Mouse (Mus musculus): ENCODE results near the gene Cacna1b. TPM values are rescaled to one million over a fixed set of nuclear protein-coding genes. Genes with fewer than 3 reads are reported as not detected.

The Cacna1b gene
- polyA plus RNA-seq, 1 experiment from 2014 or later = 2.4 TPM

DNA sequence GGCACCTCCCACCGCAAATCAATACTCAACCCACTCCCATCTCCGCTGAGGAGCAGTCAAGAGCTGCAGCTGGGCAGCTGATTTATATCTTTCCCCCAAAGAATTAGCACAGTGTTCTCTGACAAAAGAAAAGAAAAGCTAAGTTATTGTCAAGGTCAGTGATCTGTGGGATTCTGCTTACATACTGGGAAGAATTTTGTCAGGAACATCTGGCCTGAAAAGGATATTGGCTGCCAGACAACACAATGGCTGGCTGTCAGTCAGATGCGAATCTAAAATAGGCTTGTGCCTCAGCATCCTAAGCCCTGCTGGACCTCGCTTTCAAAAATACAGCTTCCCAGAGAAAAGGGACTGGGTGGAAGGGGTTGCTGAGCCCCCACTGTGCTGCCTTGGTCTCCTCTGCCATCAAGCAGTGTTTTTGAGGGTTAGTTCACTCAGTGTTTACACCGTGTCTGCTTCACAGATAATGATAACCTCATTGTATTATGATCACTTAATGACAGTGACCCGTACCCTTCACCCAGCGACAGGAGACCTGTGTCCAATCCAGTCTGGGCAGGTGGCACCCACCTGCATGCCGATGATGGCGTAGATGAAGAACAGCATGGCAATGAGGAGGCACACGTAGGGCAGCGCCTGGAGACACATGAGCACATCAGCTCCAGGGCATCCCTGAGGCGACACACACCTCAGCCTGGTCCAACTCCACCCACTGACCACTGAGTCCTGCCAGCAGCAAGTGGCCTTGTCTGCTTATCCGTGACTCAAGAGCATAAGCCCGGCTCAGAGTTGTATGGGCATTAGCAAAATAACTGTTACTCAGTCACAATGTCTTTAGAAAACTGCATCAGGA, 124.6 kb downstream of the Cacna1b start:
- no peak for ATAC-seq (ENCODE audit: insufficient number of reproducible peaks, insufficient read depth, low FRiP score, low TSS enrichment, low read depth)
- Histone ChIP-seq H3K36me3 (no peaks in the 10 kb centered on the region), H3K27ac (no peak overlapping the region), H3K4me1 (peaks cover 17% of the 10 kb centered on the region), H3K4me2 (no peak overlapping the region), H3K9ac (no peak overlapping the region), H3K9me3 (no peaks in the 10 kb centered on the region), H3K27me3 (no peaks in the 10 kb centered on the region), H3K4me3 (no peak overlapping the region)
- 66% methylated on average over 14 of the region's 14 CpGs for WGBS

DNA sequence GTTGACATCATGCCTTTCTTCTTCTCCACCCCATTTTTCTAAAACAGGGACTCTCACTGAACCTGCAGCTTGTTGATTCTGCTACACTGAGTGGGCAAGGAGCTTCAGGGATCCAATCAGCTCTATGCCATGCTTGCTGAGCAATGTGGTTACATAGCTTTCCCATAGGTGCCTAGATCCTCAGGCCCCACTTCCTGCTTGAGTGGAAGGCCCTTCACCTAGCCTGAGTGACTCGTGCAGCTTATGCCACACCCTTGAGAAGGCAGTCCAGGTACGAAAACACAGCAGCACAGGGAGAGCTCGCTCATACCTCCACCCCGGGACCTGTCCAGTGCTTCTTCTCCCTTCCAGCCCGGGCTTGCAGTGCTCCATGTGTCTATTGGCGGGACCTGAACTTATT, 129.3 kb downstream of the Cacna1b start:
- Histone ChIP-seq H3K9ac (no peak overlapping the region), H3K27me3 (no peaks in the 10 kb centered on the region), H3K4me3 (no peak overlapping the region), H3K4me1 (peaks cover 13% of the 10 kb centered on the region), H3K27ac (no peak overlapping the region), H3K9me3 (no peaks in the 10 kb centered on the region), H3K36me3 (no peaks in the 10 kb centered on the region), H3K4me2 (no peak overlapping the region)
- no peak for ATAC-seq (ENCODE audit: insufficient number of reproducible peaks, insufficient read depth, low FRiP score, low TSS enrichment, low read depth)
- 86% methylated on average over 6 of the region's 6 CpGs for WGBS

DNA sequence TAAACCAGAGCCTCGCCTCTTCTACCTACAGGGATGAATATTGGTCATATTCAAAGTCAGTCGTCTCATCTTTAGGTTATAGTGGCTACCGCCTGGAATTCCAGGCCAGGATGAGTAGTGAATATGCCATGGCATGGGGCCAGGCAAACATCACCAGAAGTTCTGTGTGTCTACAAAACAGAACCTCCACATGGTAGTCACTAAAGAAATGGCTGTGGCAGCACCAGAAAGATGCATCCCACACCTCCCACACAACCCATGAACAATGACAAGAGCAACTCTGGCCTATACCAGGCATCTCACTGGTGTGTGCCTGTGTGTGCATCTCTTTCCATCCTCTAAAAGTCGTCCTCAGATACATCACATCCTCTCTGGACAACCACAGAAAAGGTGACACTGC, 145.8 kb downstream of the Cacna1b start:
- Histone ChIP-seq H3K27ac (no peak overlapping the region), H3K4me1 (no peaks in the 10 kb centered on the region), H3K4me3 (no peak overlapping the region), H3K9ac (no peak overlapping the region), H3K4me2 (no peak overlapping the region), H3K9me3 (no peaks in the 10 kb centered on the region), H3K36me3 (no peaks in the 10 kb centered on the region), H3K27me3 (no peaks in the 10 kb centered on the region)
- WGBS = 81% methylated on average over 4 of the region's 4 CpGs
- ATAC-seq (ENCODE audit: insufficient number of reproducible peaks, insufficient read depth, low FRiP score, low TSS enrichment, low read depth) = no peak

DNA sequence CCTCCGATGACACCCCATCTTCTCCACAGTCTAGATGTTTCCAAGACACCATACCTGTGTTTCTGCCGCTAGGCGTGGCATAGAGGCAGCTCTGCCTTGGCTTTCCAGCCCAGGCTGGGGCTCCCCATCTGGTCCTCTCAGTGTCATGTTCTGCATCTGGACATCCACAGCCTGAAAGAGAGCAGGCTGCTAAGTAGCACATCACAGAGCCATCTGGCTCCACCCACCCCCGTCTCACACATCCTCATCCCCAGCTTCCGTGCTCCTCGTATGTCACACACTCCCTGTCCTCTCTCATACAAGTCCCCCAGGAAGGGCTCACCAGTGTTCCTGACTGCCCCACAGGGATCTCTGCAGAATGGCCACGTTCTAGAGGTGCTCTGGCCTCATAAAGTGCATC, 153.2 kb downstream of the Cacna1b start:
- Histone ChIP-seq H3K9me3 (no peaks in the 10 kb centered on the region), H3K27me3 (peaks cover 15% of the 10 kb centered on the region), H3K4me2 (no peak overlapping the region), H3K4me1 (no peaks in the 10 kb centered on the region), H3K9ac (no peak overlapping the region), H3K27ac (no peak overlapping the region), H3K4me3 (no peak overlapping the region), H3K36me3 (no peaks in the 10 kb centered on the region)
- ATAC-seq (ENCODE audit: insufficient number of reproducible peaks, insufficient read depth, low FRiP score, low TSS enrichment, low read depth) = no peak
- WGBS = 75% methylated on average over 7 of the region's 7 CpGs

DNA sequence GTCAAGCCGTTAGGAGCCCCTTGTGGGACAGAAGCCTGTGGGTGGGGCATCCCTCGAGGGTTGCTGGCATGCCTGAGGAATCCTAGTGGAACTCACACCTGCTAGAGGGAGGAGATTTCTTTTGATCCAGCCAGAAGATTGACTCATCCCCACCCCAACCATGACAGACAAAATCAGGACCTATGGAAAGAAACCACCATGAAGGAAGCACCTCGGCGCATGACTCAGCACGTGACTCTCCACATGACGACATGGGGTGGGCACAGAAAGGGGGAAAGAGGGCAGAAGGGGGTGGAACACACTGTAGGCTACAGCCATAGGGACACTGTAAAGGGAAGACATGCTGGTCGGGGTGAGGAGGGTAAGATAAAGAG, 154.2 kb downstream of the Cacna1b start:
- WGBS = 36% methylated on average over 7 of the region's 7 CpGs
- Histone ChIP-seq H3K9me3 (no peaks in the 10 kb centered on the region), H3K9ac (no peak overlapping the region), H3K36me3 (no peaks in the 10 kb centered on the region), H3K4me1 (no peaks in the 10 kb centered on the region), H3K27ac (peak overlapping the region; percentile 39; the same call in 1 of the 2 replicates), H3K27me3 (peaks cover 15% of the 10 kb centered on the region), H3K4me2 (peak overlapping the region; percentile 31), H3K4me3 (no peak overlapping the region)
- peak; percentile 53; the same call in 1 of the 2 replicates for ATAC-seq (ENCODE audit: insufficient number of reproducible peaks, insufficient read depth, low FRiP score, low TSS enrichment, low read depth)

DNA sequence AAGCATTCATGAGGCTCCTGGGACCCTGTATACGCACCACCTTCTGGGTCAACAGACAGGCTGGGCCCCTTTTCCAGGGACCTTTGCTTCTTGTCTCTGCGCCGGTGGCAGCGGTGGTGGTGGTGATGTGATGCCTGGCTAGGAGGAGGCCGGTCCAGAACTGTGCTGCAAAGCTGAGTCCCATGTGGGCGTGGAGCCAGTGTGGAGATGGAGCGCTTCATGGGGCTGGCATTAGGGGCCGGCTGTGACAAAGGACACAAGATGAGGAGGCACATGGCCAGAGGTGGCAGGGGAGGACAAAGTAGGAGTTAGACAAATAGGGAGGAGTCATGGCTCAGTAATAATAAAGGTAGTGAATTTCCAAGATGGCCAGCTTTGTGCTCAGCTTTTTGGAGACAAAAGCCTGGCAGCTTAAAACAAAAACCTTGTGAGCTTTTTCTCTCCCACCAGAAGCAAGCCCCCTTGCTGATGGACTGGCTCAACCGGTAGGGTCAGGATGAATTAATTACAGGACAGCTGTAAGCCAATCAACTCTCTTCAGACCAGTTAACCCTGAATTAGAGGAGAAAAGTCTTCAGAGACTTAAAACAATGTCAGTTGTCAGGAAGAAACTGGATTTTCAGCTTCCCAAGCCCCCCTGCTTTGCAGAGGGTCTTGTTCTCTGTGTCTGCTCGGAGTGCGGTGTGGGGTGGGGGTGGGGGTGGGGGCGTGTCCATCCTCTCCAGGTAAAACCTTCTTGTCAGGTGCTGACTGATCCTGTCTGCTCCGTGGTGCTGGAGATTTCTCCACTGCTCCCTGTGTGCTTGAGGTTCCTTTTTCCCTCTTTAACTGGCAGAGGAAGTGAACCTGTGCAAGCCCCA, 154.8 kb downstream of the Cacna1b start:
- Histone ChIP-seq H3K4me1 (no peaks in the 10 kb centered on the region), H3K4me2 (peak overlapping the region; percentile 48), H3K36me3 (no peaks in the 10 kb centered on the region), H3K9ac (0 out of 2 replicates have a peak overlapping the region, but pooled peaks have one; percentile 47), H3K4me3 (peak overlapping the region; percentile 21), H3K27ac (peak overlapping the region; percentile 44), H3K9me3 (no peaks in the 10 kb centered on the region), H3K27me3 (peaks cover 15% of the 10 kb centered on the region)
- ATAC-seq (ENCODE audit: insufficient number of reproducible peaks, insufficient read depth, low FRiP score, low TSS enrichment, low read depth) = peak; percentile 48
- WGBS = 15% methylated on average over 13 of the region's 13 CpGs

DNA sequence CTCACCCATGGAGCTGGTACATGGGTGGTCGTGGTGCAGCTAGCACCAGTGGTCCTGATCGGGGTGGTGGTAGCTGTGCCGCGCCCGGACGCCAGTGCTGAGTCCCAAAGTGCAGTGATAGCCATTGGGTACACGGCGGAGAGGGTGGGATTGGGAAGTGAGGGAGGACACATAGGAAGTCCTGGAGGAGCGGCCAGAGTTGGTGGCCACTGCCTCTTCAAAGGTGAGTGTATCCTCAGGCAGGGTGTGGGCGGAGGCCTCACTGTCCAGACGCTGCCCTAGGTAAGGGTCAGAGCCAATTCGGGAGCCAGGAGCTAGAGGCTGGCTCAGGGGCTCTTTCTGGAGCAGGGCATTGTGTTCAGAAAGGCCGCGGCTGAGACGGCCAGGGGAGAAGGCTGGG, 156.4 kb downstream of the Cacna1b start:
- Histone ChIP-seq H3K4me1 (no peaks in the 10 kb centered on the region), H3K4me3 (no peak overlapping the region), H3K9me3 (no peaks in the 10 kb centered on the region), H3K27ac (no peak overlapping the region), H3K4me2 (no peak overlapping the region; the same call in 1 of the 2 replicates), H3K9ac (no peak overlapping the region), H3K27me3 (peaks cover 15% of the 10 kb centered on the region), H3K36me3 (no peaks in the 10 kb centered on the region)
- WGBS = 87% methylated on average over 15 of the region's 15 CpGs
- ATAC-seq (ENCODE audit: insufficient number of reproducible peaks, insufficient read depth, low FRiP score, low TSS enrichment, low read depth) = no peak

DNA sequence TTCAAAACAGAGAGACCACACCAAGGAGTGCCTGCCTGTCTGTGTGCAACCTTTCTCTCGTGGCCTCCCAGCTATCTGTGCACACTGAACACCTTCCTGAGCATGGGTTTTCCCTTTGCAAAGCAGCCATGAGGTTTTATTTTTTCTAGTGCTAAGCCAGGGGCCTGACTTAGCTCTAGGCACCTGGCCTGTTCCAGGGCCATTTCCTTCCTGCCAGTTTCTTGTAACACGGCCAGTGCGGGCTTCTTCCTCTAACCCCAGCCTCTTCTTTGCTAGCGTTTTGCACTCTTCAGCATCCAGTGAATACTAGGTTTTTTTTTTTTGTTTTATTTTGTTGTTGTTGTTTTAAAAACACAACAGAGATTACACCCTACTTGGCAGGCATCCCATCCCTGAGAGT, 157.9 kb downstream of the Cacna1b start:
- Histone ChIP-seq H3K27ac (no peak overlapping the region), H3K36me3 (no peaks in the 10 kb centered on the region), H3K9me3 (no peaks in the 10 kb centered on the region), H3K27me3 (peaks cover 15% of the 10 kb centered on the region), H3K4me3 (no peak overlapping the region), H3K4me2 (no peak overlapping the region), H3K4me1 (no peaks in the 10 kb centered on the region), H3K9ac (no peak overlapping the region)
- no peak for ATAC-seq (ENCODE audit: insufficient number of reproducible peaks, insufficient read depth, low FRiP score, low TSS enrichment, low read depth)
- WGBS = 64% methylated on average over 4 of the region's 4 CpGs

DNA sequence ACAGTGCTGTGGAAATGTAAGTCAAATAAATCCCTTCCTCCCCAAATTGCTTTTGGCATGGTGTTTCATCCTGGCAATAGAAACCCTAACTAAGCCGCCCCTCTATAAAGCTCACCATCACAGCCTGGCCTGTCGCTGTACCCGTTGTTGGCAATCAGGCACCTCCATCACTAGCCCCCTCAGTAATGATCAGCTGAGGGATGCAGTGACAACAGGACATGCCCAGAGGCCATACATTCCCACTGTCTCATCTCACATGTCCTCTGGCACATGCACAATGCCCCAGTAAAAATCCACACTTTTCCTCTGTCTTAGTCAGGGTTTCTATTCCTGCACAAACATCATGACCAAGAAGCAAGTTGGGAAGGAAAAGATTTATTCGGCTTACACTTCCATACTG, 173.5 kb downstream of the Cacna1b start:
- H3K27ac ChIP-seq = no peak overlapping the region
- no peaks in the 10 kb centered on the region for H3K27me3 ChIP-seq
- no peaks in the 10 kb centered on the region for H3K4me1 ChIP-seq
- H3K4me2 ChIP-seq = no peak overlapping the region
- no peak for ATAC-seq (ENCODE audit: insufficient number of reproducible peaks, insufficient read depth, low FRiP score, low TSS enrichment, low read depth)
- no peaks in the 10 kb centered on the region for H3K36me3 ChIP-seq
- H3K9ac ChIP-seq = no peak overlapping the region
- 84% methylated on average over 4 of the region's 4 CpGs for whole genome bisulfite sequencing
- H3K4me3 ChIP-seq = no peak overlapping the region
- peaks cover 2% of the 10 kb centered on the region; the same call in 1 of the 2 replicates for H3K9me3 ChIP-seq

DNA sequence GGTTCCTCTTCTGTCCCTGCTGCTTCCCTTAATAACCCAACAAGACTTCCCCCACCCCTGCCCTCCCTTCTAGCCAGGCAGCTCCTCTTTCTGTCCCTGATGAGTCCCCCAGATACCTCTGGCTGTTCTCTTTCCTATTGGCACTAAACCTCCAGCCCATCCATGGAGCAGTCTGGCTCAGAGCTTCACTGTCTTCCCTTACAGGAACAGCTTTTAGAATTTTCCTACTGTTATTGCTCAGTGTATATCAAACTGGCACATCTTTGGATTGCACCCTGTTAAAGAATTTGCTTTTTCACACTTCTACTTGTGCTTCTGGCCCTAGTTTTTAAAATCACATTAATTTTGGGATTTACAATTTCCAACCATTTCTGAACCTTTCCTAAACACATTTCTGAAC, 175.0 kb downstream of the Cacna1b start:
- Histone ChIP-seq H3K4me1 (no peaks in the 10 kb centered on the region), H3K27me3 (no peaks in the 10 kb centered on the region), H3K4me2 (no peak overlapping the region), H3K9me3 (peaks cover 4% of the 10 kb centered on the region; the same call in 1 of the 2 replicates), H3K36me3 (no peaks in the 10 kb centered on the region), H3K27ac (no peak overlapping the region), H3K9ac (no peak overlapping the region), H3K4me3 (no peak overlapping the region)
- no peak for ATAC-seq (ENCODE audit: insufficient number of reproducible peaks, insufficient read depth, low FRiP score, low TSS enrichment, low read depth)

DNA sequence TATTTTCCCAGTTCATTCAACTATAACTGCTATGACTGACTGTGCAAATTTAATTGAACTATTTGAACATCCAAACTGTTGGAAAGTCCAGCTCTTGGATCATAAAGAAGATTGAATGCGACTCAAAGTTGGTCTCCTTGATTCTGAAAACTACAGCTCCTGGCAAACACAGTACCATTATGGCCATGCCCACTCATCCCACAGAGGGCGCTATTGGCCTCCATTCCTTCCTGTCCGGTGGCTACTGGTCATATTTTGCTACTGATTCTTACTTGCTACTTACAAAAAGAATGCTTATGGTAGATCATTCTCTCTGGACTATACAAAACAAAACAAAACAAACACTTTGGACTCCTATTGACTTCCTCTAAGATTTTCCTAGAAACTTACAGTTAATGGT, 188.3 kb downstream of the Cacna1b start:
- 19% methylated on average over 3 of the region's 3 CpGs for WGBS
- H3K9me3 ChIP-seq = no peaks in the 10 kb centered on the region
- no peaks in the 10 kb centered on the region; the same call in 1 of the 2 replicates for H3K27me3 ChIP-seq
- H3K27ac ChIP-seq = no peak overlapping the region
- H3K4me2 ChIP-seq = no peak overlapping the region
- H3K4me3 ChIP-seq = no peak overlapping the region
- no peaks in the 10 kb centered on the region for H3K36me3 ChIP-seq
- H3K4me1 ChIP-seq = no peaks in the 10 kb centered on the region
- no peak overlapping the region for H3K9ac ChIP-seq
- no peak for ATAC-seq (ENCODE audit: insufficient number of reproducible peaks, insufficient read depth, low FRiP score, low TSS enrichment, low read depth)

DNA sequence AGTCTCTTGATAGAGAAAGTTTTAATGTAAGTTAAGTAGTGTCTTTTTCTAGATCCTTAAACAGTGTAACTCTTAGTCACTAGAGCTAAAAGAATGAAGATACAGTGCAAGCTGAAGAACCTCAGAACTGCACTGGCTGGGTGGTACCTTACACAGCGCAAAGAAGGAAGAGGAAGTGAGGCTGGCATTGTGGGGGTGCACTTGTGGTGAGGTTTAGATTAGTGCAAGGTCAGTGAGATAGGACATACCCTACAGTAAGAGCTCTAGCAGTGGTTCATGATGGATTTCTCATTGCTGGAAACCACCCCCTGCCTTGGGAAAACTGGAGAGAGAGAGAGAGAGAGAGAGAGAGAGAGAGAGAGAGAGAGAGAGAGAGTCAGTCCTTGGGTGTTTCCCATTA, 192.0 kb downstream of the Cacna1b start:
- Histone ChIP-seq H3K4me3 (no peak overlapping the region), H3K36me3 (no peaks in the 10 kb centered on the region), H3K4me2 (no peak overlapping the region), H3K27ac (no peak overlapping the region), H3K9ac (no peak overlapping the region), H3K9me3 (no peaks in the 10 kb centered on the region), H3K27me3 (no peaks in the 10 kb centered on the region; the same call in 1 of the 2 replicates), H3K4me1 (no peaks in the 10 kb centered on the region)
- no peak for ATAC-seq (ENCODE audit: insufficient number of reproducible peaks, insufficient read depth, low FRiP score, low TSS enrichment, low read depth)
- WGBS = 73% methylated on average over 1 of the region's 1 CpGs

Data from embryonic facial prominence, embryonic 13.5 days (tissue).